Mouse (Mus musculus) c-Kit-positive CD71-negative TER-119-negative erythroid progenitor cells, embryonic 14.5 days (primary cell): ENCODE measurements around the gene Tmem120b.

Experiments
- DNase-seq: peaks from one replicate; pipeline ENCODE4 v3.0.0-alpha.2; 2013; ENCODE audit warnings: low read depth

Tmem120b gene

GRCm38 (mm10) chr5:123068115-123068514 lies at the start of gene Tmem120b:
TSS of gene Tmem120b (plus strand) at chr5:123068415.
- DNase-seq = no peak

GRCm38 (mm10) chr5:123019336-123020016 lies 48.7 kb upstream of the Tmem120b start:
- DNase-seq = no peak

DNA sequence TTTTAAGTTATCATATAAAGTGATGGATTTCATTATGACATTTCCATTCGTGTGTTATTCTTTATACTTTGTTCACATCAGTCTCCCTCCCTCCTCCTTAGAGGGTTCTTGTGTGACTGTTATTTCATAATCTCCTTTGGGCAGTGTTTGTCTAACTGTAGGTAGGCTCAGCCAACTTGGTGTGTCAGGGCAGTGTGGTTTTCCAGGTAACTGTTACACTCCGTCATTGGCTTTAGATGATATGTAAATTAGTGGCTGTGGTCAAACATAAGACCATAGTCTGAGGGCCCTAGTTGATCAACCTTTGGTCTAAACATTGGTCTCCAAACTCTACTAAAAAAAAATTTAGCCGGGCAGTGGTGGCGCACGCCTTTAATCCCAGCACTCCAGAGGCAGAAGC lies 47.8 kb upstream of the Tmem120b start:
- DNase-seq = no peak

GRCm38 (mm10) chr5:123021438-123021837 lies 46.8 kb upstream of the Tmem120b start:
- DNase-seq = no peak

DNA sequence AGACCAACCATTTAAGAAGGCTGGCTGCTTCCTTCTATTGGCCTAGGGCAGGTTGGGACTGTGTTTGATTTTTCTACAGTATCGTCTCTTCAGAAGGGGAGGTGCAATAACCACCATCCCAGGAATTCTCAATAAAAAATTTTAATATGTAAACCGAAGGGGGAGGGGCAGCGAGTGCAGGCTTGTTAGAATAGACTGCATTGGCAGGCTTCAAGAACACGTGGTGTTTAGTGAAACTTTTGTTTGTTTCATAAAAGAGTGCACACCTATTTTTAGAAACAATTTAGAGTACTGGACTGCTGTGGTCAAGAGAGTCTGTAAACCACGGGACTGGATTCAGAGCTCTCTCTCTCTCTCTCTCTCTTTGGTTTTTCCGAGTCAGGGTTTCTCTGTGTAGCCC lies 45.2 kb upstream of the Tmem120b start:
- no peak for DNase-seq

GRCm38 (mm10) chr5:123024312-123024711 lies 43.9 kb upstream of the Tmem120b start:
- DNase-seq = no peak

DNA sequence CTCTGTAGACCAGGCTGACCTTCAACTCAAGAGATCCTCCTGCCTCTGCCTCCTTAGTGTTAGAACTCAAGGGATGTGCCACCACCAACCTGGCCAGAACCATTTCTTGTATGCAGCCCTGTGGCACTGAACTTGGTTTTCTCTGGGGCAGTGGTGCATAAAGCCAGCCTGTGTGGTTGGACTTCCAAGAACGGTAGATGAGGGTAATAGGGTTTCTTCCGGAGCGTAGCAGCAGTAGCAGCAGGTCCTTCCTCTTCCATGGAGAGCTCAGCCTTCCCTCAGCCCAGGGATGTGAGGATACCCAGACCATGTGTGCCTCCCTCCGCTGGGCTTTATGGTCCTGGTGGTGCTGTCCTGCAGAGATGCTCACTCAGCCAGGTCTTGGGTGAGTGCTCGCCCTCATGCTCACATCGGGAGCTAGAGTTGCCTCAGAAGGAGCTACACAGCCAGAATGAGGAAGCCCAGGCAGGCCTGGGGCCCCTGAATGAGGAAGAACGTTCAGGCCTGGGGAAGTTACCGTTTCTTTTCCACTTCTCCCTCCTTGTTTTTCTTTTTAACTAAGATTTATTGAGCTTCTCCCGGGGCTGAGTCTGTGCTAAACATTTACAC lies 43.1 kb upstream of the Tmem120b start:
- DNase-seq = no peak

DNA sequence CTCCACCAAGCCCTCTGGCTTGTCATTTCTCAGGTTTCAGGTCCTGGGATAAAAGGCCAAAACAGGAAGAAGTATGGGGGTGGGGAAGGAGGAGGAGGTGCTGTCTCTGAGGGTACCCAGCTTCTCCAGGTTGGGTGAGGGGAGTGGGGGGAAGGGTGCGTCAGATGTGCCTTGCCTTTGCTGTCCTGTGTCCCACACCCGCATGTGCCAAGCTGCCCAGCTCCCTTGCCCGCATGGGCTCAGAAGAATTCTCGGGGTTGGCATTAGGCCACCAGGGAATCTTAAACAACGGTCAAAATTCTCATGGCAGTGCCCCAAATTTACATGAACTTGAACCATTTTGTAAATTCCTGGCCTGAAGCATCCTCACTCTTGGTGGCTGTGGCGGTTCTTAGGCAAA lies 41.8 kb upstream of the Tmem120b start:
- DNase-seq = no peak

DNA sequence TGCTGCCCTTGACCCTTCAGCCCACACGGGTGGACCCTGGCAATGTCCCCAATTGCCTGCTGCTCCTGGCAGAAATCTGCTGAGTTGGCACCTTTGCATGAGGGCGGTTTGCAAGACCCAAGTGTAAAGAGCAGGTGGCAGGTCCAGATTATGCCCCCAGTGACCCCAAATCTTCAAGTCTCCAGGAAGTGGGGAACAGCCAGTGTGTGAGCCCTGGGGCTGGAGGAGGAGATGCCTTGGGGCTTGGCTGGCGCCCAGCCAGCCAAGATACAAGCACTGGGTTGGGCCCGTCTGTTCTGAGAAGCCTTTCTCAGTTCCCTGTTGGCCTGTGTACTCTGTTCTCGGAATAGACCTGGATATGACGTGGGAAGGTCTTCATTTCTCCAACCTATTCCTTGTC lies 40.8 kb upstream of the Tmem120b start:
- no peak for DNase-seq

- DNase-seq = no peak
Measured at GRCm38 (mm10) chr5:123029729-123030128, 38.5 kb upstream of the Tmem120b start.

DNA sequence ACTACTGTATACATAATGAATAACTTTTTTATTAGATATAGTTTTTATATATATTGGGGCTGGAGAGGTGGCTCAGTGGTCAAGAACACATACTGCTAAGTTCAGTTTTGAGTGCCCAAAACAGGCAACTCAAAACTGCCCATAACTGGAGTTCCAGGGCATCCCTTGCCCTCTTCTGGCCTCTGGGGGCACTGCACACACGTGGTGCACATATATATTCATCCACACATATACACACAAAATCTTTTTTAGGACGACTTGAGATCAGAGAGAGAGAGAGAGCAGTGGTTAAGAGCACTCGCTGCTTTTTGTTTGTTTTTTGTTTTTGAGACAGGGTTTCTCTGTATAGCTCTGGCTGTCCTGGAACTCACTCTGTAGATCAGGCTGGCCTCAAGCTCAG lies 36.9 kb upstream of the Tmem120b start:
- no peak for DNase-seq

DNA sequence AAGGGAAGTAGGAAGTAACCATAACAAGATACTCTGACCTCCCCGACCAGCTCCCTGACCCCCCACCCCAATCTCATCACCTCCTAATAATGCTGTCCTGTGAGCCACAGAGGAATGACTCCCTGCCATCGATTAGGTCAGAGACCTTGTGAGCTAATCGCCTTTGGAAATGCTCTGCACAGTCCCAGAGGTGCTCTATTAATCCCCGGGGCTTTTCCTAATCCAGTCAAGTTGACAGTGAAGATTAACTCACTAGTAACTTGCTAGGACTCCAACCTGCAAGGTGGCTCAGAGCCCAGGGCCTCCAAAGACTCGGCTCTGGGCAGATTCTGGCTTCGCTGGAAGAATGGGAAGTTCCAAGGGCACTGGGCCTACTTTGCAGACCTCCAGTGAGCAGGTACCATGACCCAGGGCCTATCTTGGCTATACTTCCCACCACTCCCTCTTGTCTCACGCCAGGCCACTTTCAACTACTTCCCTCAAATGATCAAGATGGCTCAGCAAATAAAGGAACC lies 34.5 kb upstream of the Tmem120b start:
- DNase-seq = no peak

GRCm38 (mm10) chr5:123035089-123035488 lies 33.1 kb upstream of the Tmem120b start:
- no peak for DNase-seq

- no peak for DNase-seq
Measured at GRCm38 (mm10) chr5:123035564-123035963, 32.7 kb upstream of the Tmem120b start.

DNA sequence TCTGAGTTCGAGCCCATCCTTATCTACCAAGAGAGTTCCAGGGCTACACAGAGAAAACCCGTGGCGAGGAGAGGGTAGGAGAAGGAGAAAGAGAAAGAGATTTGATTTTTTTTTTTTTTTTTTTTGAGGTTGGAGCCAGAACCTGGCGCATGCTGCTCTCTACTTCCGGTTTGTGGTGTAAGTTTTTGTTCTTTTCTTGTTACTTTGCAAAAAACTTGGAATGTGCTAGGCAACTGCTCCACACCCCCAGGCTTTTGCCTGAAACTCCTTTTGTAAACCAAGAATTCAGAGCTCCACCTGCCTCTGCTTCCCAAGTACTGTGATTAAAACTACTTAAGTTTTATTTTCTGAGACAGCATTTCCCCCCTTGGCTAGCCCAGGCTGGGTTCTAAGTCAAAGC lies 30.1 kb upstream of the Tmem120b start:
- DNase-seq = no peak

GRCm38 (mm10) chr5:123039120-123039752 lies 29.0 kb upstream of the Tmem120b start:
- DNase-seq = no peak

DNA sequence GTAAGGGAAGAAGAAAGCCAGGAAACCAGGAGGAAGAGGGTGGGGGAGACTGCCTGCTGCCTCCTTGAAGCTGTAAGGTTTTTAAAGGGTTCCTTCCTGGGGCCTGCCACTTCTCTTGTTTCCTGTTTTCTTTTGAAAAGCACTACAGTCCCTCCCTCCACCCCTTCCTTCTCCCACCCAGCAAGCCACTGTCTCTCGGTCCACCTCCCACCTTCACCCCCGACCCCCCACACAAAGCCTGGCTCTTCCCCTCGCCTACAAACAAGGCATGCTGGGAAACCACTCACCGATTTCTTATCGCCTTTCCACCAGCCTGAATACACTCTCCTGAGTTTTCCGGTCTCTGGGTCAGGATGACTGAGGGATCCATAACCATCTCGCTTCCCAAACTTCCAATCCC lies 27.4 kb upstream of the Tmem120b start:
- no peak for DNase-seq

DNA sequence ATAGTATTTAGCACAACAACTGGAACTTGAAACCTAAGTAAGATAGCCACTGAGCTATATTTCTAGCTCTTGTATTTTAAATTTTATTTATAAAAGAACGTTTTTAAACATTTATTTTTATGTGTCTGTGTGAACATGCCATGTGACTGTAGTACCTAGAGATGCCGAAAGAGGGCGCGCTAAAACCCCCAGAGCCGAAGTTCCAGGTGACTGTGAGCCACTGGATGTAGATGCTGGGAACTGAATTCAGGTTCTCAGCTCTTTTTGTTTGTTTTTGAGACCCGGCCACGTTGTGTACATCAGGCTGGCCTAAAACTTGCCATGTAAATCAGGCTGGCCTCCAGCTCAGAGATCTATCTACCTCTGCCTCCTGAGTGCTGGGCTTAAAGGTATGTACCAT lies 24.4 kb upstream of the Tmem120b start:
- DNase-seq = no peak

- peak; percentile 70 for DNase-seq
Measured at GRCm38 (mm10) chr5:123045561-123046295, 22.5 kb upstream of the Tmem120b start.

GRCm38 (mm10) chr5:123046916-123047315 lies 21.3 kb upstream of the Tmem120b start, which contains the start of gene Morn3:
TSS of gene Morn3 (minus strand) at chr5:123047016.
- no peak for DNase-seq

- DNase-seq = no peak
Measured at GRCm38 (mm10) chr5:123049271-123049670, 18.9 kb upstream of the Tmem120b start.

DNA sequence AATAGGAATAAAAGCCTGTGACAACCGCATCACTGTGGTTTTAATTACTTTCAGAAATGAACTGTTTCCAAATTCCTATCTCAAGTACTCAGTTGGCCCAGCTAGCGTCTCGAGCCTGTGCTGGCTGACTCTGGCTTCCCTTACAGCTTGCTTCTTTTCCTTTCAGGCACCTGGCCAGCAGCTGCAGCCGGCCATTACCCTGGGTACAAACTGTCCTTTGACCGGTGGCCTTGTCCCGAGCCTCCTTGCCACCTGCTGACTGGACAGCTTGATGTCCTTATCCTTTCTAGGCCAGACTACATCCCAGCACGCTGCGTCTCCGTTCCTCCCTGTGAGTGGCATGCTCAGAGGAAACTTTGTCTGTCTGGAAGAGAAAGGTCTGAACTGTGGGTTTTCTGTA lies 17.3 kb upstream of the Tmem120b start:
- DNase-seq = no peak

DNA sequence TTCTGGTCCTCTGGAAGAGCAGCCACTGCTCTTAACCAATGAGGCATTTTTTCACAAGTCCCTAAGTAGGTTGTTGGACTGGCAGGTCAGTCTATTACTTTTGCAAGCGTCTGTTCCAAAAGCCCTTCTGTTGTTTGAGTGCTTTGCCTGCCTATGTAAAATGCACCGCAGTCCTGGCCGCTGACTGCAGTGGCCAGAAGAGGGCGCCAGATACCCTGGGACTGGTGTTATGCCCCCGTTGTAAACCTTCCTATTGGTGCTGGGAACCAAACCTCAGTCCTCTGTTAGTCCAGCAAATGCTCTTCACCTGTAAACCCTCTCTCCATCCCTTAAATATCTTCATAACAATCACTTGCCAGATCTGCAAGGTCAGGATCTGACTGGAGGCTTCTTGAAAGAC lies 16.5 kb upstream of the Tmem120b start:
- no peak for DNase-seq
